Mouse (Mus musculus) hindbrain, embryonic 13.5 days (tissue): ENCODE measurements at regions not wholly inside any gene's neighbourhood (a gene's known extent, or its start where the extent isn't known, plus 50 kb on each side); places are given as distances from the start of the nearest gene placed in this dataset.

Experiments
- ATAC-seq: fragments of 200-750 bp; cut with Nextera tagmentation; 2 replicates; pipeline ENCODE4 v1.8.0; 2017; ENCODE audit warnings: moderate TSS enrichment; ENCODE audit not compliant: low FRiP score
- H3K27ac ChIP-seq: fragments of 300-500 bp; sonication (generic); 2 replicates; pipeline ENCODE4 v1.5.1; 2015; ENCODE audit warnings: inconsistent platforms, mild to moderate bottlenecking, moderate library complexity
- H3K27me3 ChIP-seq: fragments of 300-500 bp; sonication (generic); 2 replicates; pipeline ENCODE4 v1.6.1; 2015; ENCODE audit warnings: mild to moderate bottlenecking, inconsistent platforms
- H3K36me3 ChIP-seq: fragments of 300-500 bp; sonication (generic); 2 replicates; pipeline ENCODE4 v1.6.1; 2015; ENCODE audit warnings: mild to moderate bottlenecking, inconsistent platforms
- H3K4me1 ChIP-seq: fragments of 300-500 bp; sonication (generic); replicated peaks from 2 replicates; pipeline ENCODE4 v1.6.1; 2015; ENCODE audit warnings: inconsistent platforms
- H3K4me2 ChIP-seq: fragments of 300-500 bp; sonication (generic); 2 replicates; pipeline ENCODE4 v1.6.1; 2015; ENCODE audit warnings: inconsistent platforms, mild to moderate bottlenecking, moderate library complexity
- H3K4me3 ChIP-seq: fragments of 300-500 bp; sonication (generic); 2 replicates; pipeline ENCODE4 v1.5.1; 2015; ENCODE audit warnings: mild to moderate bottlenecking, inconsistent platforms
- H3K9ac ChIP-seq: fragments of 300-500 bp; sonication (generic); 2 replicates; pipeline ENCODE4 v1.6.1; 2015; ENCODE audit warnings: mild to moderate bottlenecking, inconsistent platforms
- H3K9me3 ChIP-seq: fragments of 300-500 bp; sonication (generic); 2 replicates; pipeline ENCODE4 v1.6.1; 2016; ENCODE audit warnings: inconsistent platforms
- WGBS: fragments of 180-500 bp; shearing (Covaris S2); methylation state at CpG from one replicate; pipeline ENCODE4 v1.1.7; 2015; 5-methylcytosine and 5-hydroxymethylcytosine counted together

GRCm38 (mm10) chr13:78444691-78445349 lies 245.3 kb upstream of the Nr2f1 start:
- no peaks in the 10 kb centered on the region for H3K27me3 ChIP-seq
- ATAC-seq: no peak
- no peaks in the 10 kb centered on the region for H3K36me3 ChIP-seq
- no peak overlapping the region for H3K4me2 ChIP-seq
- H3K4me3 ChIP-seq: no peak overlapping the region
- peaks cover 25% of the 10 kb centered on the region for H3K4me1 ChIP-seq
- 64% methylated on average over 8 of the region's 8 CpGs for WGBS
- no peak overlapping the region for H3K27ac ChIP-seq
- no peaks in the 10 kb centered on the region for H3K9me3 ChIP-seq
- H3K9ac ChIP-seq: no peak overlapping the region

DNA sequence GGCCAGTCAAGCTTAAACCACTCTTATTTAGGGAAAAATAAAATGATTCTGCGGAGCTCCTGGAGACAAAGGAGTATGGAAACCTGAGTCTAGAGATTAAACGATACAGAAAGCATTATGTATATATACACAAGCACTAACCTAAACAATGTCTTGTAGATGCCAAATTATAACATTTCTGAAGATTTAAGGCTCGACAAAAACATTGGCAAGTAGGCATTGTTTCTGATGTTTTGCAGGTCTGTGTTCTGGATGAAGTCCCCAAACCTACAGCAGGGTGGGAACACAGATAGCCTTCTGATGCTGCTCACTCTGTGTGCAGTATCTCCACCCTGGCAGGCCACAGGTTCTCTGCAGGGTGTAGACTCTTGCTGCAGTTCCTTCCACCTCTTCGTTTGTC lies 228.9 kb upstream of the Nr2f1 start:
- Histone ChIP-seq H3K27ac (no peak overlapping the region), H3K4me3 (no peak overlapping the region), H3K4me2 (peak overlapping the region; percentile 58), H3K9me3 (no peaks in the 10 kb centered on the region), H3K27me3 (0 out of 2 replicates have a peak, but pooled peaks cover 2% of the 10 kb centered on the region), H3K9ac (no peak overlapping the region), H3K4me1 (peaks cover 18% of the 10 kb centered on the region), H3K36me3 (no peaks in the 10 kb centered on the region)
- WGBS: 44% methylated on average over 4 of the region's 4 CpGs
- ATAC-seq: no peak

GRCm38 (mm10) chr13:78428084-78428445 lies 228.5 kb upstream of the Nr2f1 start:
- H3K9me3 ChIP-seq: no peaks in the 10 kb centered on the region
- H3K9ac ChIP-seq: 0 out of 2 replicates have a peak overlapping the region, but pooled peaks have one; percentile 51
- peak overlapping the region; percentile 58 for H3K4me2 ChIP-seq
- WGBS: 5% methylated on average over 9 of the region's 9 CpGs
- H3K4me3 ChIP-seq: peak overlapping the region; percentile 34
- peaks cover 18% of the 10 kb centered on the region for H3K4me1 ChIP-seq
- peak overlapping the region; percentile 75 for H3K27ac ChIP-seq
- no peaks in the 10 kb centered on the region for H3K36me3 ChIP-seq
- 0 out of 2 replicates have a peak, but pooled peaks cover 2% of the 10 kb centered on the region for H3K27me3 ChIP-seq
- peak; percentile 11; the same call in 1 of the 2 replicates for ATAC-seq

GRCm38 (mm10) chr13:78427141-78428083 lies 227.9 kb upstream of the Nr2f1 start:
- H3K9me3 ChIP-seq: no peaks in the 10 kb centered on the region
- peaks cover 18% of the 10 kb centered on the region for H3K4me1 ChIP-seq
- WGBS: 7% methylated on average over 24 of the region's 24 CpGs
- no peaks in the 10 kb centered on the region for H3K36me3 ChIP-seq
- peak; percentile 93 for ATAC-seq
- peak overlapping the region; percentile 58 for H3K4me2 ChIP-seq
- H3K9ac ChIP-seq: 0 out of 2 replicates have a peak overlapping the region, but pooled peaks have one; percentile 51
- peak overlapping the region; percentile 75 for H3K27ac ChIP-seq
- H3K4me3 ChIP-seq: peak overlapping the region; percentile 34
- H3K27me3 ChIP-seq: 0 out of 2 replicates have a peak, but pooled peaks cover 2% of the 10 kb centered on the region

DNA sequence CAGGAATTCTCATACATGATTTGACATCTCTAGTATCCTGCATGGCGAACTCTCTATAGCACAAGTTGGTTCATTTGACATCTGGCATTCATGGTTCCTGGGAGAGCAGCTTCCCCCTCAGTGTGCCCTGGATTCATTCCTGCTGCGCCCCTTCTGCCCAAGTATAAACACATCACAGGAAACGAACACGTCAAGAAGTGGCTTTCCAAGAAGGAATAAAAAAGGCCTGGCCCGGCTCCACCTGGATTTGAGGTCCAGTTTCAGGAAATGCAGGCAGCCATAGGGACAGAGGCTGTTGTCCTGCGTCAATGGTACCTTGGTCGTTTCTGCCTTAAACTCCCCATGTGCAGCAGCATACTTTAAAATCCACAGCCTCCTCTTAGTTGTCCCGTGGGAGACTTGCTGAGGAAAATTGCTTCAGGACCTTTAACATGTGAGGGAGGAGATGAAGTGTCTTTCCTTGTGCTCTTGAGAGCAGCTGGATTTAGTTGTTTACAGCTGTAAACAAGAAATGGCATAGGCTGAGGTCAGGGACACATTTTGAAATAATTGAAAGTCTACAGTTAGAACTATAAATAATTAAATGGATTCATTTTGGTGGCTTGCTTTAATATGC lies 226.9 kb upstream of the Nr2f1 start:
- Histone ChIP-seq H3K27me3 (no peaks in the 10 kb centered on the region), H3K4me3 (no peak overlapping the region), H3K36me3 (no peaks in the 10 kb centered on the region), H3K4me2 (no peak overlapping the region), H3K9ac (no peak overlapping the region), H3K9me3 (no peaks in the 10 kb centered on the region), H3K27ac (no peak overlapping the region), H3K4me1 (peaks cover 18% of the 10 kb centered on the region)
- WGBS: 21% methylated on average over 8 of the region's 8 CpGs
- ATAC-seq: peak; percentile 2; the same call in 1 of the 2 replicates

DNA sequence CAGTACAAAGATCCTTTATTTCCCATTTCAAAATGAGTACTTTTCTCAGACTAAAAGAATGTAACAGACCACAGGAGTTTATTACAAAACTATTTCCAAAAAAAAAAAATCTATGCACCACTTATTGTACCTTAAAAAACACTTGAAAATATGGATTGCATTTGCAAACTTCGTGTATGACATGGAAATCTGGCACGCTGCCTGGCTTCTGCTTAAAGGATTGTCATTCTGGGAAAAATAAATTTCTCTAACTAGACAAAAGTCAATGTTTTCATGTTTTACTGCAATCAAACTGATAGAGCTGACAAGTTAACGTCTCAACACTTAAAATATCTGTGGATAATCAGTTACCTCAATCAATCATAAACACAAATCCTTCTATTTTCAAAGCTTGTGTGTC lies 205.5 kb upstream of the Nr2f1 start:
- Histone ChIP-seq H3K4me1 (no peaks in the 10 kb centered on the region), H3K4me3 (no peak overlapping the region), H3K36me3 (no peaks in the 10 kb centered on the region), H3K27ac (no peak overlapping the region), H3K4me2 (no peak overlapping the region), H3K9ac (no peak overlapping the region), H3K9me3 (no peaks in the 10 kb centered on the region), H3K27me3 (no peaks in the 10 kb centered on the region)
- no peak for ATAC-seq
- WGBS: 71% methylated on average over 3 of the region's 3 CpGs

DNA sequence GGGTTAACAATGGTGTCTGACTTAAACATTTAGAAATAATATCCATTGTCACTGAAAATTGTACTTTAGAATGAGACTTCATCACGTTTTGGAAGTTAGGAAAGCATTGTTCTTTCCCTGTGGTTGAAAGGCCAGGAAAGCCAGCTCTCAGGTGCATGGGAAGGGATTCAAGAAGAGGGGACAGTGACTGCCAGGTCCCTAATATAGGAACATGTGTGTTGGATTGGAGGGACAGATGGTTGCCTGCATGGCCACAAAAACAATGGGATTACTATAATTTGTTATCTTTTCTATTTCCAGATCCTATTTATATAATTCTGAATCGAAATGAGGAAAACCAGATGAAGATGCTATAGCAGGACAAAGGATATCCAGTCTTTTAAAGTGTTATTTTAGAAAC lies 184.2 kb upstream of the Nr2f1 start:
- ATAC-seq: no peak
- no peak overlapping the region for H3K4me2 ChIP-seq
- no peak overlapping the region for H3K27ac ChIP-seq
- no peaks in the 10 kb centered on the region for H3K9me3 ChIP-seq
- no peak overlapping the region for H3K9ac ChIP-seq
- no peaks in the 10 kb centered on the region for H3K36me3 ChIP-seq
- H3K4me1 ChIP-seq: no peaks in the 10 kb centered on the region
- 74% methylated on average over 2 of the region's 2 CpGs for WGBS
- H3K4me3 ChIP-seq: no peak overlapping the region
- no peaks in the 10 kb centered on the region for H3K27me3 ChIP-seq

- Histone ChIP-seq H3K9ac (no peak overlapping the region), H3K9me3 (no peaks in the 10 kb centered on the region), H3K4me3 (no peak overlapping the region), H3K36me3 (no peaks in the 10 kb centered on the region), H3K4me2 (no peak overlapping the region), H3K27ac (no peak overlapping the region), H3K4me1 (no peaks in the 10 kb centered on the region), H3K27me3 (no peaks in the 10 kb centered on the region)
- ATAC-seq: no peak
- 69% methylated on average over 1 of the region's 1 CpGs for WGBS
Measured at GRCm38 (mm10) chr13:78361236-78361635, 161.7 kb upstream of the Nr2f1 start.

- H3K4me2 ChIP-seq: no peak overlapping the region
- H3K4me1 ChIP-seq: no peaks in the 10 kb centered on the region
- no peaks in the 10 kb centered on the region for H3K36me3 ChIP-seq
- no peaks in the 10 kb centered on the region for H3K27me3 ChIP-seq
- H3K9ac ChIP-seq: no peak overlapping the region
- no peaks in the 10 kb centered on the region for H3K9me3 ChIP-seq
- H3K4me3 ChIP-seq: no peak overlapping the region
- H3K27ac ChIP-seq: no peak overlapping the region
- 81% methylated on average over 3 of the region's 3 CpGs for WGBS
- ATAC-seq: no peak
Measured at GRCm38 (mm10) chr13:78348830-78349229, 149.3 kb upstream of the Nr2f1 start.

DNA sequence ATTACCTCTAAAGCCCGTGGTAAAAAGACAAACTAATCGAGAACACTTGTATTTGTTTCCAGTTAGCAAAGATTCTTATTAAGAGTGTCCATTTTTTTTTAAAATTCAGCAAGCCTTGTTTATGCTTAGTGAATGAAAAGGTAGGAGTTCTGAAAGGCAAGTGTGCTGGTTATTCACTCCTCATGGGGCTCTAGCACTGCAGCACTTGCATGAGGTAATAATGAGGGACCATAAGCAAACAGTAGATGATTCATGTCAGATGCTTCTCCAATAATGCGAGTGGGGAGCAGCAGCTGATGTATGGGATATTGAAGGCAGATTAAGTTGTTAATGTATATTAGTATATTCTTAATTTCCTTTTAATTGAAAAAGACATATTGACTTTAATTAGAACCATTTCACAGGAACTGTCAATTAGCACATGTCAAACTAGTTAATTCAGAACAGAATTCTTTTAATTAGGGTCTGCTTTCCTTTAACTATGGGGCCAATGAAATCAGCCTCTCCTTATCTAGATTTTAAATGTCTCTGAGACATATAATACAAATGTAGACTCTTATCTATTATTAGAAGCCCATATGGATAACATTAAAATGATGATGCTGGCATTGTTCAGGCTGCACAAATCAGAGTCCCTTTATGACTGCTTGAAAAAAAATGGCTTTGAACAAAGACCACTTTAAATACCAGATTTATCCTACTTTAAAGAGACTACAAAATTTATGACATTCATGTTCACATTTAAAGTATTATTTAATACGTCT lies 125.1 kb upstream of the Nr2f1 start:
- 0 out of 2 replicates have a peak, but pooled peaks cover 2% of the 10 kb centered on the region for H3K9me3 ChIP-seq

GRCm38 (mm10) chr13:78323183-78323582 lies 123.6 kb upstream of the Nr2f1 start:
- Histone ChIP-seq H3K9ac (no peak overlapping the region), H3K4me3 (no peak overlapping the region), H3K27me3 (no peaks in the 10 kb centered on the region), H3K36me3 (no peaks in the 10 kb centered on the region), H3K9me3 (peaks cover 2% of the 10 kb centered on the region; the same call in 1 of the 2 replicates), H3K4me1 (no peaks in the 10 kb centered on the region), H3K4me2 (no peak overlapping the region), H3K27ac (no peak overlapping the region)
- no peak for ATAC-seq
- WGBS: 88% methylated on average over 1 of the region's 1 CpGs

More for the DNA sequence above, 125.1 kb upstream of the Nr2f1 start:
- Histone ChIP-seq H3K36me3 (no peaks in the 10 kb centered on the region), H3K27ac (no peak overlapping the region), H3K4me1 (no peaks in the 10 kb centered on the region), H3K9ac (no peak overlapping the region), H3K4me2 (no peak overlapping the region), H3K4me3 (no peak overlapping the region), H3K27me3 (no peaks in the 10 kb centered on the region)
- ATAC-seq: no peak
- 77% methylated on average over 4 of the region's 4 CpGs for WGBS
